In the genomic region with DNA sequence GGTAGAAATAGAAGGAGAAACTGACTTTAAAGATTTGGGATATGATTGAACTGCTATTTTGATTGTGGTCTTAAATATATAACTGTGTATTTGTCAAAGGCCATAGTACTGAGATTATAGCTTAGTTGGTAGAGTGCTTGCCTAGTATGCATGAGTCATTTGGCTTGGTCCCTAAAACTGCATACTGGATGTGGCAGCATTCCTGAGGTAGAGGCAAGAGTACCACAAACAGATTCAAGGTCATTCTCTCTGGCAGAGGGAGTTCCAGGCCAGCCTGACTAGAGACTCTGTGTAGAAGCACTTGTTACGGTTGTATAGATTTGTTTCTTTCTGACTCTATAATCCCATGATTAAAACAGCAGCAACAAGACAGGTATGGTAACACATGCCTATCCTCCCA, we compare ENCODE assay signal across 26 mouse cellular contexts. TPM values are rescaled to one million over a fixed set of nuclear protein-coding genes. Genes with fewer than 3 reads are reported as not detected.
DNase-seq lines count a peak whose midpoint lies in the region; ATAC-seq lines count a peak whose summit lies in the region.
"Had no signal": no experiment of that assay in that cellular context is flagged by ENCODE, and none has a peak within 500 bp of the region (broad histone marks: within the 10 kb centered on the region; RNA-seq: fewer than 3 reads in every experiment).

No protein-coding gene starts in this region.

- no peak for ATAC-seq in intestine, embryonic 16.5 days
- no peak for ATAC-seq in liver, embryonic 11.5 days (replicated peaks; ENCODE audit: low FRiP score)
- ATAC-seq: forebrain, embryonic 16.5 days; hindbrain, postnatal 0 days; intestine, postnatal 0 days; liver, postnatal 0 days; midbrain, embryonic 15.5 days had no signal

- intact Hi-C loops in heart, postnatal 36 days (cut with DNase I) = loop anchor here (5.0 kb wide), 1 partner anchor 122 kb away; no protein-coding TSS in a partner anchor

- H3K4me3 ChIP-seq in intestine, embryonic 16.5 days (ENCODE audit: low read length) = no peak overlapping the region
- H3K4me3 ChIP-seq in liver, embryonic 11.5 days (ENCODE audit: low read depth, low read length) = no peak overlapping the region
- H3K4me3 ChIP-seq: embryonic facial prominence, embryonic 10.5 days; forebrain, embryonic 10.5 days; layer of hippocampus, adult 2 months; midbrain, embryonic 15.5 days had no signal

- H3K27me3 ChIP-seq in intestine, embryonic 16.5 days (replicated peaks; ENCODE audit: control insufficient read depth, insufficient read depth, low read length) = no peaks in the 10 kb centered on the region
- no peaks in the 10 kb centered on the region for H3K27me3 ChIP-seq in liver, embryonic 11.5 days (replicated peaks; ENCODE audit: control insufficient read depth, insufficient read depth, low read length)
- H3K27me3 ChIP-seq: midbrain, embryonic 15.5 days had no signal

- H3K4me2 ChIP-seq in intestine, embryonic 16.5 days (ENCODE audit: low read depth, low read length) = no peak overlapping the region
- H3K4me2 ChIP-seq in liver, embryonic 11.5 days = no peak overlapping the region
- H3K4me2 ChIP-seq: heart, embryonic 11.5 days; midbrain, embryonic 15.5 days had no signal

- no peak overlapping the region for H3K9ac ChIP-seq in intestine, embryonic 16.5 days (ENCODE audit: low read depth, low read length)
- no peak overlapping the region for H3K9ac ChIP-seq in liver, embryonic 11.5 days (ENCODE audit: low read depth, low read length)
- H3K9ac ChIP-seq: liver, postnatal 0 days; midbrain, embryonic 15.5 days had no signal

- peak; percentile 53 for DNase-seq in heart, adult 11 months
- DNase-seq in heart, postnatal 36 days = no peak
- peak; percentile 63 for DNase-seq in 3134 (ENCODE audit: extremely low read depth, insufficient read length, low spot score)
- DNase-seq in 416B (ENCODE audit: low read depth) = peak; percentile 35
- peak; percentile 11 for DNase-seq in ZHBTc4 (ENCODE audit: low read depth, low spot score)
- no peak for DNase-seq in liver, embryonic 11.5 days (ENCODE audit: low spot score)
- DNase-seq: cerebellum, postnatal 10 days; gastrocnemius, postnatal 10 days; liver, postnatal 0 days; thymus, postnatal 25 days had no signal

- no peak overlapping the region for H3K27ac ChIP-seq in intestine, embryonic 16.5 days (ENCODE audit: low read length)
- H3K27ac ChIP-seq in liver, embryonic 11.5 days (ENCODE audit: low read depth, low read length) = no peak overlapping the region
- H3K27ac ChIP-seq: embryonic facial prominence, embryonic 10.5 days; forebrain, embryonic 10.5 days; hindbrain, postnatal 0 days; layer of hippocampus, adult 2 months; macrophage; midbrain, embryonic 15.5 days had no signal

- no peaks in the 10 kb centered on the region for H3K4me1 ChIP-seq in intestine, embryonic 16.5 days (ENCODE audit: control insufficient read depth, insufficient read depth, low read length)
- H3K4me1 ChIP-seq in liver, embryonic 11.5 days (replicated peaks; ENCODE audit: control insufficient read depth, insufficient read depth, low read length) = no peaks in the 10 kb centered on the region

- WGBS in intestine, embryonic 16.5 days = 90% methylated on average over 1 of the region's 1 CpGs
- 90% methylated on average over 1 of the region's 1 CpGs for WGBS in liver, embryonic 11.5 days

- no peaks in the 10 kb centered on the region for H3K9me3 ChIP-seq in intestine, embryonic 16.5 days (ENCODE audit: control insufficient read depth, low read length)
- no peaks in the 10 kb centered on the region for H3K9me3 ChIP-seq in liver, embryonic 11.5 days (ENCODE audit: control insufficient read depth, low read length)
- H3K9me3 ChIP-seq: embryonic facial prominence, embryonic 10.5 days; forebrain, embryonic 10.5 days; midbrain, embryonic 15.5 days had no signal

- H3K36me3 ChIP-seq in intestine, embryonic 16.5 days (ENCODE audit: control insufficient read depth, insufficient read depth, low read length) = no peaks in the 10 kb centered on the region
- H3K36me3 ChIP-seq in liver, embryonic 11.5 days (ENCODE audit: control insufficient read depth, insufficient read depth, low read length) = no peaks in the 10 kb centered on the region
- H3K36me3 ChIP-seq: embryonic facial prominence, embryonic 10.5 days; forebrain, embryonic 10.5 days; midbrain, embryonic 15.5 days had no signal

RNA-seq across cellular contexts. Expression of gene Tmem62, which starts 3.0 kb away (rescaled TPM):
- total RNA-seq in heart, postnatal 36 days (2021) = 1 to 10 TPM; 4.4 to 4.9 TPM
- polyA plus RNA-seq in intestine, embryonic 16.5 days (2015; fragmentation: Nextera tagmentation; extraction: Ambion mirVana) = 4.1 and 4.3 TPM in 2 replicates
- 3.0 and 3.7 TPM in 2 replicates for polyA plus RNA-seq in liver, embryonic 11.5 days (2014; fragmentation: Nextera tagmentation; extraction: Ambion mirVana)

RNA-seq across cellular contexts. Expression of gene Ubr1, which starts 9.3 kb away (rescaled TPM):
- total RNA-seq in heart, postnatal 36 days (2021) = 10 to 100 TPM; 22.6 to 23.5 TPM
- polyA plus RNA-seq in intestine, embryonic 16.5 days (2015; fragmentation: Nextera tagmentation; extraction: Ambion mirVana) = 15.4 and 16.2 TPM in 2 replicates
- polyA plus RNA-seq in liver, embryonic 11.5 days (2014; fragmentation: Nextera tagmentation; extraction: Ambion mirVana) = 22.3 and 23.4 TPM in 2 replicates

RNA-seq across cellular contexts. Expression of gene Ccndbp1, which starts 28.4 kb away (rescaled TPM):
- total RNA-seq in heart, postnatal 36 days (2021) = 10 to 100 TPM; 29.9 to 33.8 TPM
- 34.5 and 34.6 TPM in 2 replicates for polyA plus RNA-seq in intestine, embryonic 16.5 days (2015; fragmentation: Nextera tagmentation; extraction: Ambion mirVana)
- 42.6 and 45.0 TPM in 2 replicates for polyA plus RNA-seq in liver, embryonic 11.5 days (2014; fragmentation: Nextera tagmentation; extraction: Ambion mirVana)

RNA-seq across cellular contexts. Expression of gene Epb42, which starts 57.1 kb away (rescaled TPM):
- under 1 TPM; 0.11 to 0.46 TPM for total RNA-seq in heart, postnatal 36 days (2021)
- polyA plus RNA-seq in intestine, embryonic 16.5 days (2015; fragmentation: Nextera tagmentation; extraction: Ambion mirVana) = 1.5 and 3.4 TPM in 2 replicates
- 61.3 and 70.2 TPM in 2 replicates for polyA plus RNA-seq in liver, embryonic 11.5 days (2014; fragmentation: Nextera tagmentation; extraction: Ambion mirVana)
- total RNA-seq: ES-E14; granulocyte monocyte progenitor cell, adult 5-6 weeks; layer of hippocampus, adult 2 months; layer of hippocampus, postnatal 25 days; left cerebral cortex, postnatal 10 days; liver, adult 2 months had no signal
- polyA plus RNA-seq: cortical plate, adult 2 months; macrophage had no signal

Comparison
In these comparisons a context has a peak if more than half of its experiments do, and no peak if none do; other contexts are left out.
1. DNase-seq: peak in heart, adult 11 months (single experiment), 3134 (single experiment), 416B (single experiment) and ZHBTc4 (single experiment); none in heart, postnatal 36 days (0 of 2) and liver, embryonic 11.5 days (single experiment).